Mouse (Mus musculus) monocyte, adult 5-6 weeks (primary cell): ENCODE measurements around the gene Echdc3. TPM values are rescaled to one million over a fixed set of nuclear protein-coding genes. Genes with fewer than 3 reads are reported as not detected.

Experiments
- ATAC-seq: fragments of 153-309, 156-312 bp; replicated peaks from 2 replicates; pipeline ENCODE4 v1.8.0; 2017; ENCODE audit warnings: mild to moderate bottlenecking; ENCODE audit not compliant: low TSS enrichment, insufficient number of reproducible peaks, severe bottlenecking, poor library complexity, low FRiP score
- total RNA-seq: library from RNA; stranded (forward); fragments of 200-1000, 200-491, 200-594 nt; gene quantifications from 3 replicates; pipeline ENCODE4 v1.2.3, GENCODE M21; 2017

Echdc3 gene
- total RNA-seq, 1 experiment from 2014 or later, result not detected

DNA sequence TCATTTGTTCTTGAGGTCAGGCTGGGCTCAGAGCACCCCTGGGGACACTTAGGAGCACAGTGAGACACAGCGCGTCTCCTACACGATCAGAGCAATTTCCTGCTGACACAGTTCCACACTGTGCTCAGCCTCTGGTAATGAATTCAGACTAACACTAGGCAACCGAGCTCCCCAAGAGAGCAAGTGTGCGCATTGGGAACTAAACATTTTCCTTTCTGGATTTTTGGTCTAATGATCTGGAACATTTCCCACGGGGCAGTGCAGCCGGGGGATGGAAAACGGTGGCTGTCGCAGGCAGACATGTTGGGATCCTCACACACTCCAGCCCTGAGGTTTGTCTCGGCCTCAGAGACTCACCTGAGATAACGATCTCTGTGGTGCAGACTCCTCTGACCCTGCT is 25.4 kb downstream of the Echdc3 start:
- no peak for ATAC-seq

DNA sequence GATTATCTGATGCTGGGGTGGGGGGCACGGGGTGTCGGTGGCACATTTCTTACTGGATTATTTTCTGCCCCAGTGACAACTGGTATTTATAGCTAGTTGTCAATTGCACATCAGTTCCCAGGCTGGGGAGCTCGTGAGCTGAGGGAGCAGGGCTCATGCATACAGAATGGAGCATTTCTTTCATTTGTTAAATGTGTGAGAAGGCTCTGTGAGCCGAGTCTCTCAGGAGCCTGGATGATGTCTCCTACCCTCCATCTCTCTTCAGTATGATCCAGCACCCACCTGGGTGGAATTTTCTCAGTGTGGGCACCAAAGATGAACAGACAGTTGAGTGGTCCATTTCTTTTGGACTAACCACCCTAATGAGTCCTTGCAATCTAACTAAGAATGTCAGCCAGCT is 25.9 kb downstream of the Echdc3 start:
- no peak for ATAC-seq

DNA sequence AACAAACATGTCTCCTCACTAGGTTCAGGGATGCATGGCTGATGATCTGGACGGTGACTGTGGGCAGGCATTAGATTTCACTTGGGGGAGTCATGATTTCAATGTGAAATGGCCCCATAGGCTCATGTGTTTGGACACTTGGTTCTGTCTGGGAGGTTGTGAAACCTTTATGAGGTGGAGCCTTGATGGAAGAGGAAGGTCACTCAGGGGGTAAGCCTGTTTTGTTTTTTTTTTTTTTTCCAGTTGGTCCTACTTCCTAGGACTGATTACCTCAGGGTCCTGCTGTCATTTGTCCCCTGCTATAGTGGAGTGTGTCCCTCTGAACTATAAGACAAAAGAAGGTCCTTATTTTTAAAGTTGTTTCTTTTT is 33.1 kb downstream of the Echdc3 start:
- ATAC-seq, result peak; percentile 85

DNA sequence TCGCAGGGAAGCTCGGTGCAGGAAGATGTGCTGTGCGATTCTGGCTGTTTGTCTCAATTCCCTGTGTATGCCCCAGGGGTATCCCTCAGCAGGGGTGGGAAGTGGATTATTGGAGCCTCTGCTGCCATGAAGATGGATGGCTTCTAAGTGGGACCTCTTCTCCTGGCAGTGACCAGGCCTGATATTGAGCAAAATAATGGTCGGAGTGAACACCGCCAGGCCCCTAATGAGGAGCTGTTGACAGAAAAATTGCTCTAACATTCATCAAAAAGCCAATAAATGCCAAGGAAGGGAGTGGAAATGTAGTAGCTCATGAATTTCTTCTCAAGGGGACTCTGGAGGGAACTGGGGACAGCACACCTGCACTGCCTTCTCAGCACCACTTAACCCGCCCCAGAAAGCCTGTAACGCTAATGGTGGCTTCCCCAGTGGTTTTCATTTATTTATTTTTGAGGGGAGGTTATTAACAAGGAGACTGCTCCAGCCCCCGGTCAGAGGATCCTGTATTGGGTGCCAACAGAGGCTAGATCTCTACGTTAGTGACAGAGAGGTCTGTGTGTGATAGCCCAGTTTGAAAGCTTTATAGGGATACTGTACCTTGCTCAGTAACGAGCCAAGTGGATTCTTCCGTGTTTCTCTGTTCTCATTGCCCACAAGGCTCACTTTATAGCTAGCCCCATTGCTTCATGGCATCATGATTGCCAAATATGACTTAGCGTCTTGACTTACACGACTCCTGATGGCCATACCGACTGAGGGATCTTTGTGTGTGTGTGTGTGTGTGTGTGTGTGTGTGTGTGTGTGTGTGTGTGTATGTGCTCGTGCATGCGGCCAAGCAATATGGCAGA is 33.7 kb downstream of the Echdc3 start:
- peak; percentile 29; the same call in 1 of the 2 replicates for ATAC-seq

DNA sequence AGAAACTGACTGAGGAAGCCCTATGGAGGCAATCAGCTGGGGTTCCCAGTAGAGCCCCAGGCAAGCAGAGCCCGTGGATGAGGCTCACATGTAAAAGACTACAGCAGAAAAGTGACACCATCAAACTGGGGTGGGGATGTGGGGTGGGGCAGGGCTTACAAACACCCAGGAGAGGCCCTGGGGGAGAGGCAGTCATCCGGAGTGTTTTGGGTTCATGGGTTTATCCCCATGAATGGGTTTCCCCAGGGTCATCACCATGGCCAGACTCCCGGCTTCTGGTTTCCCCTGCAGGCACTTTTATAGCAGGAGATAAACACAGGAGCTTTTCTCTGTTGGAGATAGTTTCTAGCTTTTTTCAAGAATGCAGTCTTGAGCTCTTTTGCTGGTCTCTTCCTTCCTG is 39.8 kb downstream of the Echdc3 start:
- no peak for ATAC-seq

DNA sequence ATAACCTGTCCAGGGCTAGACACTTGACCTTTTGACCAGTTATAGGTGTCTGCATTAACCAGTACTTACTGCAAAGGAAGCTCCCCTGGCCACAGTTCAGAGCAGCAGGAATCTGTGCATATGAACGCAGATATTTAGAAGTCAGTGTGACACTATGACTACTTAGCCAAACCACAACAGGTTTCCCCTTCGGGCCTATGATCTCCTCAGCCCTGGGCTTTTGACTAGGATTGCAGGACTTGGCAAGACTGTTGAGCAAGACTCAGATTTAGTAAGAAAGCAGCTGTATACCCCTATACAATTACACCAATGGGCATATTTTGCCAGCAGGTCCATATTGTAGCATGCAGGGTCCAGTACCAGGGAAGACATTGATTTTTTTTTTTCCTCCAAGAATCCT is 44.3 kb downstream of the Echdc3 start:
- ATAC-seq, result no peak

DNA sequence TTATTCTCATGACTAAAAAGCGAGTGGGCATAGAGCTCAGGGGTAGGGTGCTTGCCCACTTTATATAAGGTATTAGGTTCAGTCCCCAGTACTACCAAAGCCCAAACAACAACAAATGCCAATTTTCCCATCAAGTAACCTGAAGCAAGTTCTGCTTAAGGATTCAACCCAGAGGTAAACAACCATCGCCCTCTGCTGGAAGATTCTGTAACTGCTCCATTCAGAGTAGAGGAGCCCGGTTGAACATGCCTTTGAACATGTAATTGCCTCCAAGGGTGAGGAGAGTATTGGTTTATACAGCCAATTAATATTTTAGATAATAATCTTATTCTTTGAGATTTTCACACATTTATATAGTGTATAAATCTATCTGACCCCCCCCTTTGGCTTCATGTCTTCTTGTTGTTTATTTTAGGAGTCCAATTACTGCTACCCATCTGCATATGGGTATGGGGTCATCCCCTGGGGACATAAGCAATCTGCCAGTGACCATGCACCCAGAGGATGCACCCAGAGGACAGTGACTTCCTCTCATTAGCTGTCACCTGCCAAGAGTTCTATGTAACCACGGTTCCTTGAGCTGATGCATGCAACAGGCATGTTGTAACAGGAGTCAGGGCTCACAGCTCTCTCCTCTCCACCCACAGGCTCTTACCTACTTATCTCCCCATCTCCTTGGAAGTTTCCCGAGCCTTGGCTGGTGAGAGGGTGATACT is 44.8 kb downstream of the Echdc3 start:
- ATAC-seq, result 0 out of 2 replicates have a peak, but pooled peaks have one; percentile 49

DNA sequence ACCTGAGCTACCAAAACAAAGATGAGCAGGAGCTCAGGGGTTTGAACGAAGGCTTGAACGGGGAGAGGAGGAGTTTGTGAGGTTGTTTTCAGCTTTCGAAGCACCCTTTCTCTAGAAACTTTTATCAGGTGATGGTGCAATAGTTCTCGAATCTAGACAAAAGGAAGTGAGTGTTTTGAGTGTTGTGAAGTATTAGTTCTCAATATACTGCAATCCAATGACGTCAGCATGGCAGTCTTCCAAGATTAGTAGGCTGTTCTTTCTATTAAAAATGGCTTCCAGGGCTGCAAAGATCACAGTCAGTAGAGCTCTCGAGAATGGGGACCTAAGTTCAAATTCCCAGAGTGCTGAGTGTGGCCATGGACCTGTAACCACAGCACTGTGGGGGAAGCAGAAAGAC is 47.1 kb downstream of the Echdc3 start:
- peak; percentile 67 for ATAC-seq

DNA sequence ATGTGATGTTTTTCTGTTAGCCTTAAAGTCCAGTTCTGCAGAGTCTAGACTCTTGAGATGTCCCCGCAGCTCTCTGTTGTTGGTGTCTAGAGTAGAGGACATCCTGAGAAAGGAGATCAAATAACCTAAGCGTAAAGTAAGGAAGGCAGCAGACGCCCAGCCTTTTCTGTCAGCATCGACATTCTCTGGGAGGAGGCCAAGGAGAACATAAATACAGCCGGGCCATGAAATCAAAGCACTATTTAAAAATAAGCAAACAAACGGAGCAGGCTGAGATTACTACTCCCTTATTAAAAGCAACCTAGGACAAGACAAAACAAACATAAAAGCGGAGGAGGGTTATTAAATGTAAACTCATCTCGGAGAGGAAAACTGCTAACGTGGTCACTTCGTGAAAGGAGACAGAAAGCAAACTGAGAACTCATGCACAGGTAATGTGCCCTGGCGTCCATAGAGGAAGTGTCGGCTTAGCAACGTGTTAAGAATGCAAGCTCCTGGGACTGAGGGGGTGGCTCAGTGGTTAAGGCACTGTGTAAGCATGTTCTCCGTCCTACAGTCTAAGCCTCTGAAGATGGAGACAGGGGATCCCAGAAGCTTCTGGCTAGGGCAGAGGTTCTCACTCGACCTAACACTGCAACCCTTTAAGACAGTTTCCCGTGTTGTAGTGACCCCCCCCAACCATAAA is 48.1 kb downstream of the Echdc3 start:
- ATAC-seq, result no peak

DNA sequence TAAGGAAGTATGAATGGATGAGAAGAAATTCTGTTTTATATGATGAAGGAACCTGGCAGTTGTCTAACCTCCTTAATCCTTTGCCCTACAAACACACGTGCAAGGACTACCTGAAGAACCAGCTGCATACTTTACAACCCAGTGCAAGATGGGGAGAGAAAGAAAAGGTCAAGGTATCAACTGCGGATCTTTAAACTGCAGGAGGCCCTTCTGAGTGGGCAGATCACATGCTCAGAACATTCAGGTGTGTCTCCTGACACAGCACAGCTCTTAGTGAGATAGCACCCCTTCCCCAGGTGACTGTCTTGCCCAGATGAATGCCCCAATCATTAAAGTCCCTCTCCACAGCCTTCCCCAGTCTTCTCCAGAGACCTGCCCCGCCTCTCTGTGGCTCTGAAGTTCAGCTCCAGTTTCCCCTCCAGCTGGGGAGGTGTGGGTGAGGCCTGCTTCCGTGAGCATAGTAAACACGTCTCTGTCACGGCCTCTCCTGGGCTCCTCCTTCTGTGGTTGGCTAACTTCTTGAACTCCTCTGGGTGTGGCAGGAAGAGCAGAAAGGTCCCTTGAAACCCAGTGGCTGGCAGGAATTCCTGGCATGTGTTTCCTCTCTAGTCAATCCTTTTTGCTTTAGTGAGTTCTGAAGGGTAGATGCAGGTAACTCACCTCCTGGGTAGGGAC is 50.3 kb downstream of the Echdc3 start:
- ATAC-seq, result peak; percentile 42; the same call in 1 of the 2 replicates

DNA sequence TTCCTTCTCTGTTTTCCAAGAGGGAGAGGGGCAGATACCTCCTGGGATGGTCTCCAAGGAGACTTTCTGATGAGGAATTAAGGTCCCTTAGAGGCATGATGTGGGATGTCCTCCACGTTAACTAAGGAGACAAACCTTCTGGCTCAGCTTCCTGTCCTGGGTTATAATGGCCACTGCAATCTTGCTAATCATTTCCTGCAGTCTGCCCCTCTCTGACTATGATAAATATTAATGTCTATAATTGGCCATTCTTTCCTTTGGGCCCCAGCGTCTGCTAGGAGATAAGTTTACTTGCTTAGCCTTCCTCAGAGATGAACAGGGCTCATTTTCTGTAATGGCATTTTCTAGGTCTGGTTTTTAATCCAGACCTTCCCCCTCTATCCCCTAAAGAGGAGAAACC is 53.1 kb downstream of the Echdc3 start:
- no peak for ATAC-seq

DNA sequence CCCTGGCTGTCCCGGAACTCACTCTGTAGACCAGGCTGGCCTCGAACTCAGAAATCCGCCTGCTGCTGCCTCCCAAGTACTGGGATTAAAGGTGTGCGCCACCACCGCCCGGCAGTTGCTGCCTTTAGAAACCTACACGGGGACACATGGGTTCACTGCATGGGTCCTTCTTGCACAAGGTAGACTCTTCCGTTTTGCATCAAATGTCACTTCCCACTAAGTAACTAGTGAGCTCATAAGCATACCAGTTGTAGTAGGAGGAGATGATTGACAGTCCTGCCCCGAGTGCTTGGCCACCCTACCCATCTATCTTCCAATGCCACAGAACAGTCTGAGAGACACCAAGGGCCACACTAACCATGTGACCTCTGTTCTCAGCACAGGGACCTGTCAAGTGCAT is 53.6 kb downstream of the Echdc3 start:
- ATAC-seq, result no peak

DNA sequence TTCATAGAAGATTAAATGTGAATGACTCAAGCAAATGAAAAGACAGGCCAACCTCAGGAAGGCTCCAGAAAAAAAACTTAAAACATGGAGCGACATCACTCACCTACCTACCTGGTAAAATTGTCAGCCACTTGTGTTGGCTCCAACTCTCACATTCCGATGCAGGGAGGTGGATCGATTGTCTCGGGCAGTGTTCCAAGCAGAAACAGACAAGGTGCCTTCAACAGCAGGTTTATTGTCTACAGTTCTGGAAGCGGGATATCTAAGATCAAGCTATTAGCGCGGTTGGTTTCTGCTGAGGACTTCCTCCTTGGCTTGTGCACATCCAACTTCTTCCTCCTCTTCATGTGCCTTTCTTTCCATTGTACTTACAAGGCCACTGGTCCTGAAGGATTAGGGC is 55.2 kb downstream of the Echdc3 start:
- ATAC-seq, result no peak

DNA sequence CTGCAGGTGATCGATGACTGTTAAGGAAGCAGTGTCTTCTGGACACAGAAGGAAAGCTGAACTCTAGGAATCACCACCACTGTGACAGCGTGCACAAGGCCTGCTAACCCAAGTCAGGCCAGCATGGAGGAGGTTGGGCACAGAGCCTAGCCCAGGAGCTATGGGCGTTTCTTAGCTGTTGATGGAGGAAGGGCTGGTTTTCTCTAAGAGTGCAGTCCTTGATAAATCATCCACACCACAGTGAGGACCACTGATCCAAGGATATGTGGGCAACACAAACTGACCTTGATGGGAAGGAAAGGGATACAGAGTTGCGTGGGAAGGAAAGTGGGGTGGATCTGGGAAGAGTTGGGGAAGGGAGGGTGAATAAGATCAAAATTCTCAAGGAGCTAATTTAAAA is 55.6 kb downstream of the Echdc3 start:
- no peak for ATAC-seq

DNA sequence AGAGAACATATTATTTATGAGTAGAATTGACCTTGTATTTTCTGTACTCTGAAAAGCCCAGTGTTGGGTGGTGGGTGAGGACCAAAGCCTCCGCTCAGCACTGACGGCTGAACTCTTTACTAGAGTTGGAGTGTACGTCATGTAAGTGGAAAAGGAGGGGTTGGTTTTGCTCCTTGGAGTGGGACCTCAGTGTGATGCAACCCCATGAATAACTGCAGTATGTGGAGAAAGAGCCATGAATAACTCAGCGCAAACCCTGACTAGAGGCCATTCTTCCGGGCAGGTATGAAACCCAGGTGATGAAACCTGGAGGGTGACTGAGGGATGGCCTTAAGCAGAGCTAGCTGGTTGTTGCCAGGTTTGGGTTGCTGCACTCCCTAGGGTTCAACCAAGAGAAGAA is 63.0 kb downstream of the Echdc3 start:
- ATAC-seq, result no peak

DNA sequence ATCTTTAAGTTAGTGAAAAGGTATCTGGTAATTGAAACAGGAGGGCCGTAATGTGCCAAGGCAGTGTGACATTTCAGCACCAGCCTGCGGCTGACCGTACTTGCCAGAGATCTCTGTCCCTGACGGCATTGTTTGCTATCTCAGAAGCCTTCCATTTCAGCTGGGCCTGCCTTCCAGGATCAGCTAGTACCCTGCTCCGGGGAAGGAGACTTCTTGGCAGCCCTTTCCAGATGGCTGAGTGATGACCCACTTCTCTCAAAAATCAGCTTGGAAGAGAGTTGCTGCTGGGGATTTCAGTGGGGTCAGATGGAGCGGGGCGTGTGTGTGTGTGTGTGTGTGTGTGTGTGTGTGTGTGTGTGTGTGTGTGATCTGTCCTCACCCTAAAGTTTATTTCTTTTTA is 65.9 kb downstream of the Echdc3 start:
- ATAC-seq, result no peak

DNA sequence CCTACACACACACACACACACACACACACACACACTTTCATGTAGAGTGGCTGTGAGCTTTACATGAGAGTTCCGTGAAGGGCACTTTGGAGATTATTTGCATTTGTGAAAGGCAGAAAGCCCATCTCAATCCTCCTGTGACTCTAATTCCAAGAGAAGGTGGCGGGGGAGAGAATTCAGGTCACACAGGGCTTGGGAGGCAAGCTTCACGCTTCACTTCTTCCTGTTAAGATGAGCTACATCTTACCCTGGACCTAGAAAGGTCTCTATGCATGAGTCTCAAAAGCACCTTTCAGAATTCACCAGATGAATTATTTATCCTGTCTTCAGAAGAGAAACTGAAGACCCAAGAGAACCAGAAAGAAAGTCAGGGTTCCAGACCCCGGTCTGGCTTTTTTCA is 66.6 kb downstream of the Echdc3 start:
- no peak for ATAC-seq

DNA sequence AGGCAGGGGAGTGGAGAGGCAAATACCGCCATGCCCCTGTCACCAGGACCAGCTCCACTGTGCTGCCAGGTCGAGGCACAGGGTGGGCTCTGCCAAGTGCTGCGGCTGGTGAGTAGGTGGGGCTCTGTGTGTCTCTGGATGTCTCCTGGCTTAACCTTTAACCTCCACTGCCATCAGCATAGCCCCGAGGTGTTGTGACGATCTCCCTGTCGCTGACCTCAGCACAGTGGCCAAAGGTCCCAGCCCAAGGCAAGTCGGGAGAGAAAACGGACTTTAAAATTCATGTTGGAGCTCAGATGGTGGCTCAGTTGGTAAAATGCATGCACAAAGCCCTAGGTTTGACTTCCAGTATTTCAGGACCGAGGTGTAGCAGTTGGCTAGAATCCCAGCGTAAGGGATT is 67.2 kb downstream of the Echdc3 start:
- no peak for ATAC-seq
